Mouse (Mus musculus): ENCODE measurements around the gene Gm9639. TPM values are rescaled to one million over a fixed set of nuclear protein-coding genes. Genes with fewer than 3 reads are reported as not detected.
A peak's percentile ranks its signal among the peaks of the same experiment; 100 is the strongest.

Gm9639 gene
- not detected in 2 replicates for polyA plus RNA-seq (2012; rRNA removed)

DNA sequence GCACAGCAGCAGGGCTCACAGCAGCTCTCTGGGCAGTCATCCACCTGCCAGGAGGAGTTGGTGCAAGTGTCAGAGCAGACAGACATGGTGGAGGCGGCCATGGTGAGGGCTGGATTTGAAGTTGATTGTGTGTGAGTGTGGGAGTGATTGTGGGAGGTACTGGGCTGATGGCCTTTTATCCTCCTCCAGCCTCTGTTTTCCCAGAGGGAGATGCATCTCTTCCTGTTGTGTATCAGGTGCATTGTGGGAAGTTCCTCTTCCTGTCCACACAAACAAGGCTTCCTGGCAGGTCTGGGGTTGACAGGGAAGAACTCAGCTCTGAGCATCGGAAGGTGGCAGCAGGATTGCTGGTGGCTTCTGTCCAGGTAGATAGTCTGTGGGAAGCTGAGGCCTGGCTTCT, at the start of gene Gm9639:
Gene Gm9639, minus strand, starts transcription at position 101 of the 400 bp plus-strand sequence.
- TF ChIP-seq POLR2A (IDR thresholded peaks at IDR 0.05; ENCODE audit: control insufficient read depth, low read depth, low read length): no peak
- TF ChIP-seq CTCF (IDR thresholded peaks at IDR 0.05; ENCODE audit: control insufficient read depth, insufficient read depth, insufficient replicate concordance, low read depth, low read length): no peak
- Histone ChIP-seq H3K4me3 (ENCODE audit: control insufficient read depth, low read depth, low read length) (no peak within 1 kb of the TSS), H3K36me3 (ENCODE audit: control insufficient read depth, insufficient read depth, low read length) (no peaks in the 10 kb centered on the region), H3K27ac (ENCODE audit: control insufficient read depth, insufficient read depth, low read depth, low read length) (no peak within 1 kb of the TSS), H3K4me1 (ENCODE audit: control insufficient read depth, insufficient read depth, low read length) (no peaks in the 10 kb centered on the region), H3K27me3 (ENCODE audit: control insufficient read depth, insufficient read depth, low read length) (no peaks in the 10 kb centered on the region)

DNA sequence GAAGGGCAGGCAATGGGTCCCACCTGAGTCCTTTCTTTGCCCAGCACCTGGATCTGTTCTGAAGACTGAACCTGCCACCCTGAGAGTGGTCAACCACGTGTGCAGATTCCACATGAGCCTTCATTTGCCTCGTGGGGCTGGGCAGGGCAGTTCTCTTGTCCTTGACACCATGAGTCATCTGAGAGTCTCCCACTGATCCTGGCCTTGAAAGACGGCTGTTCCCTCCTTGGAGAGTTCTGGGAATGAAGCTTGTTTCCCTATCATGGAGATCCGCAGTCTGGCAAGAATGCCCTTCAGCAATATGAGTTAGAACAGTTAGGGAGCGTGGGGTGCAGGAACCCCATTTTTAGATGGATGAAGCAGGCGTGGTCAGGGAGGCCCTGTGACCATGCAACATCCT, 44.1 kb upstream of the Gm9639 start:
- no peaks in the 10 kb centered on the region for H3K27me3 ChIP-seq (ENCODE audit: control insufficient read depth, insufficient read depth, low read length)
- H3K4me3 ChIP-seq (ENCODE audit: control insufficient read depth, low read depth, low read length): no peak overlapping the region
- no peak overlapping the region for H3K27ac ChIP-seq (ENCODE audit: control insufficient read depth, insufficient read depth, low read depth, low read length)
- no peaks in the 10 kb centered on the region for H3K36me3 ChIP-seq (ENCODE audit: control insufficient read depth, insufficient read depth, low read length)
- no peak for TF ChIP-seq CTCF (IDR thresholded peaks at IDR 0.05; ENCODE audit: control insufficient read depth, insufficient read depth, insufficient replicate concordance, low read depth, low read length)
- no peak; the same call in 1 of the 2 replicates for TF ChIP-seq POLR2A (IDR thresholded peaks at IDR 0.05; ENCODE audit: control insufficient read depth, low read depth, low read length)
- H3K4me1 ChIP-seq (ENCODE audit: control insufficient read depth, insufficient read depth, low read length): no peaks in the 10 kb centered on the region

DNA sequence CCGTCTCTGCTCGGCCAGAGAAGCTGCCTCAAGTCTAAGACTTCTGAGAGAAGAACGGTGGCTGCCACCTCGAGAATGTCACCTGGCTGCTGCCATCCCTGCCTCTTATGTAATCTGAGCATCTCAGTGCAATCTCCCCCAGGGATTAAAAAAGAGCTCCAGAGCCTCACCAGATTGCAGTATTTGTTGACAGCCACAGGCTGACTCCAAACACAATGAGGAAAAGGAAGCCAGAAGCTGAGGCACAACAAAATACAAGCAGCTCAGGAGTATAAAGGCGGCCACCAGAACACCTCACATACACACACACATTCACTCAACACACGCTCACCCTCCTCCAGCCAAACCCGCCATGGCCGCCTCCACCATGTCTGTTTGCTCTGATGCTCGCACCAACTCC, 40.8 kb upstream of the Gm9639 start, which contains the start of gene Krtap10-10:
Gene Krtap10-10, plus strand, starts transcription at position 301 of the 400 bp plus-strand sequence.
- Histone ChIP-seq H3K4me3 (ENCODE audit: control insufficient read depth, low read depth, low read length) (no peak within 1 kb of the TSS), H3K36me3 (ENCODE audit: control insufficient read depth, insufficient read depth, low read length) (no peaks in the 10 kb centered on the region), H3K27me3 (ENCODE audit: control insufficient read depth, insufficient read depth, low read length) (no peaks in the 10 kb centered on the region), H3K4me1 (ENCODE audit: control insufficient read depth, insufficient read depth, low read length) (no peaks in the 10 kb centered on the region), H3K27ac (ENCODE audit: control insufficient read depth, insufficient read depth, low read depth, low read length) (no peak within 1 kb of the TSS)
- TF ChIP-seq POLR2A (IDR thresholded peaks at IDR 0.05; ENCODE audit: control insufficient read depth, low read depth, low read length): no peak
- TF ChIP-seq CTCF (IDR thresholded peaks at IDR 0.05; ENCODE audit: control insufficient read depth, insufficient read depth, insufficient replicate concordance, low read depth, low read length): no peak

DNA sequence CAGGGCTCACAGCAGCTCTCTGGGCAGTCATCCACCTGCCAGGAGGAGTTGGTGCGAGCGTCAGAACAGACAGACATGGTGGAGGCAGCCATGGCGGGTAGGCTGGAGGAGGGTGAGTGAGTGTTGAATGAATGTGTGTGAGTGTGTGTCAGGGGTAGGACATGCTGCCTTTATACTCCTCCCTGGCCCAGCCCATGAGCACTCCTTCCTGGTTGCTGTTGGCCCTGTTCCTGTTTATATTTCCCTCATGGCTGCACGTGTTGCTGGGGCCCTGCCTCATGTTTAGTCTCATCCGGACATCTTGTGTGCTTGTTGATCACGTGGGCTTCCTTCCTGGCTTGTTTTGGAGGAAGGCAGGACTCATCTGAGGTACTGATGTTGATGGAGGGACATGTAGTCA, 32.1 kb upstream of the Gm9639 start, which contains the start of gene Krtap10-4:
Gene Krtap10-4, minus strand, starts transcription at position 145 of the 400 bp plus-strand sequence.
- no peaks in the 10 kb centered on the region for H3K36me3 ChIP-seq (ENCODE audit: control insufficient read depth, insufficient read depth, low read length)
- no peak within 1 kb of the TSS for H3K4me3 ChIP-seq (ENCODE audit: control insufficient read depth, low read depth, low read length)
- no peak for TF ChIP-seq POLR2A (IDR thresholded peaks at IDR 0.05; ENCODE audit: control insufficient read depth, low read depth, low read length)
- TF ChIP-seq CTCF (IDR thresholded peaks at IDR 0.05; ENCODE audit: control insufficient read depth, insufficient read depth, insufficient replicate concordance, low read depth, low read length): no peak
- H3K4me1 ChIP-seq (ENCODE audit: control insufficient read depth, insufficient read depth, low read length): no peaks in the 10 kb centered on the region
- no peak within 1 kb of the TSS for H3K27ac ChIP-seq (ENCODE audit: control insufficient read depth, insufficient read depth, low read depth, low read length)
- H3K27me3 ChIP-seq (ENCODE audit: control insufficient read depth, insufficient read depth, low read length): no peaks in the 10 kb centered on the region

DNA sequence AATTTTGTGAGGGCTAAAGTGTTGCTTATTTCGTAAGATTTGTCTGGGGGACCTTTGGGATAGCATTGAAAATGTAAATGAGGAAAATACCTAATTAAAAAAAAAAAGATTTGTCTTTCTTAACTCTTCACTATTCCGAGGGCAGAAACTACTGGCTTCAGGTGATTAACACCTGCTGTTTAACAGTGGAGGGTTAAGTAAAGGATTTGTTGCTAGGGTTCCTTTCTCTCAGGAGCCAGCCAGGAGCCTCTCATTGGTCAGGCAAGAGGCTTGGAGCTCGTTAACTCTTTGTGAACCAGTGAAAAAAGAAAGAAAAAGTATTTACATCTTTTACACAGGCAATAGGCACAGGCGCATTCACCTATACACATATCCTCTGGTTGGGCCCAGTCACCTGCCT, 24.3 kb upstream of the Gm9639 start:
- no peak overlapping the region for H3K27ac ChIP-seq (ENCODE audit: control insufficient read depth, insufficient read depth, low read depth, low read length)
- no peaks in the 10 kb centered on the region for H3K36me3 ChIP-seq (ENCODE audit: control insufficient read depth, insufficient read depth, low read length)
- H3K27me3 ChIP-seq (ENCODE audit: control insufficient read depth, insufficient read depth, low read length): no peaks in the 10 kb centered on the region
- H3K4me1 ChIP-seq (ENCODE audit: control insufficient read depth, insufficient read depth, low read length): no peaks in the 10 kb centered on the region
- TF ChIP-seq CTCF (IDR thresholded peaks at IDR 0.05; ENCODE audit: control insufficient read depth, insufficient read depth, insufficient replicate concordance, low read depth, low read length) (no peak), POLR2A (IDR thresholded peaks at IDR 0.05; ENCODE audit: control insufficient read depth, low read depth, low read length) (no peak)
- no peak overlapping the region for H3K4me3 ChIP-seq (ENCODE audit: control insufficient read depth, low read depth, low read length)

DNA sequence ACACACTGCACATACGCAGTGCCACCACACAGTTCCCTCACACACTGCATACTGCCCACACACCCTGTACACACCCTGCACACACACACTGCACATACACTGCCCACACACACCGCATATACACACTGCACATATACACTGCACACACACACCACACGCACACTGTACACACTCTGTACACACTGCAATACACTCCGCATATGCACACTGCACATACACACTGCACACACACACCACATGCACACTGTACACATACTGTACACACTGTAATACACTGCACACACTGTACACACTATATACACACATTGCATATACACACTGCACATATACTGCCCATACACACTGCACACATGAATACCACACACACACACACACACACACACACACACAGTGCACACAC, 23.6 kb upstream of the Gm9639 start:
- H3K27ac ChIP-seq (ENCODE audit: control insufficient read depth, insufficient read depth, low read depth, low read length): no peak overlapping the region
- no peaks in the 10 kb centered on the region for H3K36me3 ChIP-seq (ENCODE audit: control insufficient read depth, insufficient read depth, low read length)
- H3K4me1 ChIP-seq (ENCODE audit: control insufficient read depth, insufficient read depth, low read length): no peaks in the 10 kb centered on the region
- H3K27me3 ChIP-seq (ENCODE audit: control insufficient read depth, insufficient read depth, low read length): no peaks in the 10 kb centered on the region
- TF ChIP-seq POLR2A (IDR thresholded peaks at IDR 0.05; ENCODE audit: control insufficient read depth, low read depth, low read length) (no peak), CTCF (IDR thresholded peaks at IDR 0.05; ENCODE audit: control insufficient read depth, insufficient read depth, insufficient replicate concordance, low read depth, low read length) (no peak)
- no peak overlapping the region for H3K4me3 ChIP-seq (ENCODE audit: control insufficient read depth, low read depth, low read length)

DNA sequence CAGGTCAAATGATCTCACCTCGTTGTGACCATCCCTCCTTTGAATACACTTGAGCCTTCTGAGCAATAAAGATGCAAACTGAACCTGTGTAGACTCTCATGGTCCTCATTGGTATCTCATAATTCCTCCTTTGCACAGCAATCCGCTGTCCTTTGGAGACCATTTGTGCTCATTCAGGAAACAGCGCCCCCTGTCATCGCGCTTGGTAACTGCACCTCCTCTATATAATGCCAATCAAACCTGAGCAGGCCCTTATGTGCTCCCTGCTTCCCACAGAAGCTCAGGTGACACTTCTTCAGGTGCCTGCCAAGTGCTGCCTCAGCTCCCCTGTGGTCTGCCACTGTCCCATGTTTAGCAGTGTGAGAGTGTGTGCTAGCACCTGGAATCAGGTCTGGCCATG, 20.6 kb upstream of the Gm9639 start:
- Histone ChIP-seq H3K36me3 (ENCODE audit: control insufficient read depth, insufficient read depth, low read length) (no peaks in the 10 kb centered on the region), H3K27me3 (ENCODE audit: control insufficient read depth, insufficient read depth, low read length) (no peaks in the 10 kb centered on the region), H3K27ac (ENCODE audit: control insufficient read depth, insufficient read depth, low read depth, low read length) (no peak overlapping the region), H3K4me3 (ENCODE audit: control insufficient read depth, low read depth, low read length) (no peak overlapping the region), H3K4me1 (ENCODE audit: control insufficient read depth, insufficient read depth, low read length) (no peaks in the 10 kb centered on the region)
- TF ChIP-seq CTCF (IDR thresholded peaks at IDR 0.05; ENCODE audit: control insufficient read depth, insufficient read depth, insufficient replicate concordance, low read depth, low read length) (peak; percentile 78; the same call in 1 of the 2 replicates), POLR2A (IDR thresholded peaks at IDR 0.05; ENCODE audit: control insufficient read depth, low read depth, low read length) (no peak)

DNA sequence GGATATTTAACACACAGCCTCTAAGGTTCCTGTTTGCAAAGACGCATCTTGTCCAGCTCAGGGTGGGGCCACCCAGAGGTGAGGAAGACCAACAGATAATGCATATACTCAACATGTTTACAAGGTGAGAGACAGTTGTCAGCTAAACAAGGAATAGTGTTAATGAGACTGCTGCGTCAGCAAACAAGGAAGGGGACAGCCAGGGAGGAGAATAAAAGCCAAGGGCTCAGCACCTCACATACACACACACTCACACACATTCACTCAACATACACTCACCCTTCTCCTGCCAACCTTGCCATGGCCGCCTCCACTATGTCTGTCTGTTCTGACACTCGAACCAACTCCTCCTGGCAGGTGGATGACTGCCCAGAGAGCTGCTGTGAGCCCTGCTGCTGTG, 19.5 kb upstream of the Gm9639 start, which contains the start of gene Gm2696:
Gene Gm2696, plus strand, starts transcription at position 301 of the 400 bp plus-strand sequence.
- Histone ChIP-seq H3K27me3 (ENCODE audit: control insufficient read depth, insufficient read depth, low read length) (no peaks in the 10 kb centered on the region), H3K36me3 (ENCODE audit: control insufficient read depth, insufficient read depth, low read length) (no peaks in the 10 kb centered on the region), H3K4me3 (ENCODE audit: control insufficient read depth, low read depth, low read length) (no peak within 1 kb of the TSS), H3K4me1 (ENCODE audit: control insufficient read depth, insufficient read depth, low read length) (no peaks in the 10 kb centered on the region), H3K27ac (ENCODE audit: control insufficient read depth, insufficient read depth, low read depth, low read length) (no peak within 1 kb of the TSS)
- TF ChIP-seq POLR2A (IDR thresholded peaks at IDR 0.05; ENCODE audit: control insufficient read depth, low read depth, low read length) (no peak), CTCF (IDR thresholded peaks at IDR 0.05; ENCODE audit: control insufficient read depth, insufficient read depth, insufficient replicate concordance, low read depth, low read length) (no peak)

Data from testis, adult 2 months (tissue).